Mouse (Mus musculus): ENCODE results near the gene Zfp354a.
A peak's percentile ranks its signal among the peaks of the same experiment; 100 is the strongest.
"Not testable (repeated sequence)": the region's sequence is repeated elsewhere in the genome, so short reads cannot be mapped to it uniquely, and the experiment has no call there.

Gene Zfp354a

DNA sequence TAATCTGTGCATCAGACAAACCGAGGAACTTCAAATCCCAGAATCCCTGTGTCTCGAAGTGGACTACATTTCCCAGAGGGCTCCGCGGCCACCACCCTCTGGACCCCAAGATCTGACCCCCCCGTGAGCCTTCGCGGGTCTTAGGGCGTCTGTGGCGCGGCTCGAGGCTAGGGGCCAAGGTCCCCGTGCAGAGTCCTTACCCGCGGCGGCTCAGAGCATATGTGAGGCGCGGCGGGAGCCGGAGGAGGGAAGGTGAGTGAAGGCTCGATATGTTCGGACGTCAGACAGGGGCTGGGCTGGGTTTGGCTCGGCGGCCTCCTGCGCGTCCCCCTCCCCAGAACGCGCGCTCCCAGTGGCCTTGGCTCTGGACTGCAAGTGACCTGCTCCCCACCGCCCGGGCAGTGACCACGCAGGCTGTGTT is at the start of gene Zfp354a:
Gene Zfp354a, plus strand, starts transcription at position 107 of the 421 bp plus-strand sequence.
- peak; percentile 25 for DNase-seq

DNA sequence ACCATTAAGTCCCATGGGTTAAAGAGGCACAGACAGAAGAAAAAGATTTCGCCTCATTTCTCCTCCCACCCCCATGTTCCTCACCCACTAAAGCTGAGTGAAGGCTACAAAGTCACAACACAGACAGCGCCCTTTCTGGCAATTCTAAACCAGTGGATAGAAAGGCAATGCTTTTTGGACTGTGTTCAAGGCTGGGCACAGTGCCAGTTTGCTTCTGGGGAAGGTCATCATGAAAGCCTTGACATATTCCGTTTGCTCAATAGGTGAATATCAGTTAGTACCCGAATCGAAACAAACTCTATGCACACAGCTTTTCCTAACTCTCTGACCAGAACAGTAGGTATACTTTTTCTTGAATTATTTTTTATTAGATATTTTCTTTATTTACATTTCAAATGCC is 47.2 kb upstream of the Zfp354a start:
- DNase-seq: no peak

DNA sequence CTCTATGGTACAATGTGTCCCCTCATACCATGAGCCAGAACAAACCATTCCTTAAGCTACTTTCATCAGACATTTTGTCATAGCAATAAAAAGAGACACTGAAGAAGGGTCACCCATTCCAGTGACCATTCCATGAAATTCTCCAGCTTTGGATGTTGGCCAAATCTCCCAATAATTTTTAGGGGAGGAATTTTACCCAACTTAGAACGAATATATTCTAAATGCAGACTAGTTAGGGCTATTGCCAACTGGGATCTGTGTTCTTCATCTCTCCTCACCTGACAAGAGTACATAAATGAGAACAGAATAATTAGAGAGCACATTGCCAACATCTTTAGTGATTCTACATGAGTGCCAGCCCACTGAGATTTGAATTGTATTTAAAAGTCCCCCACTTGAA is 45.1 kb upstream of the Zfp354a start, which contains the start of gene Olfr54:
Gene Olfr54, plus strand, starts transcription at position 301 of the 400 bp plus-strand sequence.
- no peak for DNase-seq

DNA sequence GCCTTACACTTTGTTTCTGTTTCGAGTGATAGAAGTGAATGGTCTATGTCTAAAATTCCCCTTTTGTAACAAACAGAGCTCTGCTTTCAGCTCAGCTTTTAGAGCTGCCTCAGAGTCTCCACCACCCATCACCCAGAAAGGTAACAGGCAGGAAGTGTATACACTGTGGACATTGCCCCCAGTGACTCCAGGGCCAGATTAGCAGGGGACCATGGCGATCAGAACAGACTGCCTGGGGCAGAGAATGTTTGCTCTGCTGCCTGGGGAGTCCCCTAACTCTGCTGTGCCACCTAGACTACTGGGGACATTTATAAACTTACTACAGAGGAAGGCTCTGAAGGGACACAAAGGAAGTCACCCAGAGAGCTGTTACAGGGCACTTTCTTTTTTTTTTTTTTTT is 42.7 kb upstream of the Zfp354a start:
- no peak for DNase-seq

- DNase-seq: not testable (repeated sequence)
Observed at GRCm38 (mm10) chr11:51026811-51027210, 32.2 kb upstream of the Zfp354a start.

DNA sequence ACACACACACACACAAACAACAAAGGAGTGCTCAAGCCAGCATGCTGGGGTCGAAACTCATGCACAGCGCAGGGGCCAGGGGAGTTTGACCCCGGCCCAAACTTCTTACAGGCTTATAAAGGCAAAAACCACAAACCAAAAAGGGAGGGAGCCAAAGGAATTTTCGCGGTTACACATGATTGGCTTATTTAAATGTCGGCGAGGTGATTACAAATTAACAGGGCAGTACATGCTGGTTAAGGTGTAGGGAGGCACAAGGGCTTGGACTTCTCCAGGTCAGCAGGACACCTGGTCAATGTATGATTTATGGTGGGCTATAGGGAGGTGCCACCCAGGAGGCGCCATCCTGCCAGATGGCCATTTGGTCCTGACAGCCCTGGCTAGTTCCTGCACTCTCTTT is 29.7 kb upstream of the Zfp354a start:
- DNase-seq: not testable (repeated sequence)

DNA sequence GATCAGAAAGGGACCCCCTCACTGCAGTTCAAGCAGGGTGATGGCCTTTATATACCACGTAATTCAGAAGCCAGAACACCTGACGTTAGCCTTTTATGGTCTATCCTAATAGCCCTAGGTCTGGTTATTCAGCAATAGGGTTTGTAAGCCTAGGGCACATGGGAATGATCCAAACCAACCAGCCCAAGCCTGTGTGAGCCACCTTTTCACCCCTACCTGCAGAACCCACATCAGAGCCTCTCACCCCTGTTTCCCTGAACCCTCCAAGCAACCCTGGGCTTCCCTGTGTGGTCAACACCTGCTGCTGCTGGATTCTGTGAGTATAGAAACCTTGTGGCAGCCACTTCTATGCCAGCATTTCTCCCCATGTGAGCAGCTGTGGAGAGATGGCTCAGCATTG is 28.8 kb upstream of the Zfp354a start:
- no peak for DNase-seq

- peak; percentile 29 for DNase-seq
Observed at GRCm38 (mm10) chr11:51032851-51033250, 26.2 kb upstream of the Zfp354a start.

- DNase-seq: not testable (repeated sequence)
Observed at GRCm38 (mm10) chr11:51034141-51034540, 24.9 kb upstream of the Zfp354a start.

GRCm38 (mm10) chr11:51035951-51036350 is 23.1 kb upstream of the Zfp354a start:
- DNase-seq: no peak

DNA sequence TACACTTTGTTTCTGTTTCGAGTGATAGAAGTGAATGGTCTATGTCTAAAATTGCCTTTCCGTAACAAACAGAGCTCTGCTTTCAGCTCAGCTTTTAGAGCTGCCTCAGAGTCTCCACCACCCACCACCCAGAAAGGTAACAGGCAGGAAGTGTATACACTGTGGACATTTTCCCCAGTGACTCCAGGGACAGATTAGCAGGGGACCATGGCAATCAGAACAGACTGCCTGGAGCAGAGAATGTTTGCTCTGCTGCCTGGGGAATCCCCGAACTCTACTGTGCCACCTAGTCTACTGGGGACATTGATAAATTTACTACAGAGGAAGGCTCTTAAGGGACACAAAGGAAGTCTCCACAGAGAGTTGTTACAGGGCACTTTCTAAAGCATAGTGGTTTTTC is 14.3 kb upstream of the Zfp354a start:
- not testable (repeated sequence) for DNase-seq

GRCm38 (mm10) chr11:51047809-51048208 is 11.2 kb upstream of the Zfp354a start, which contains the start of gene Olfr1375:
Olfr1375 (plus strand) TSS chr11:51048109.
- not testable (repeated sequence) for DNase-seq

DNA sequence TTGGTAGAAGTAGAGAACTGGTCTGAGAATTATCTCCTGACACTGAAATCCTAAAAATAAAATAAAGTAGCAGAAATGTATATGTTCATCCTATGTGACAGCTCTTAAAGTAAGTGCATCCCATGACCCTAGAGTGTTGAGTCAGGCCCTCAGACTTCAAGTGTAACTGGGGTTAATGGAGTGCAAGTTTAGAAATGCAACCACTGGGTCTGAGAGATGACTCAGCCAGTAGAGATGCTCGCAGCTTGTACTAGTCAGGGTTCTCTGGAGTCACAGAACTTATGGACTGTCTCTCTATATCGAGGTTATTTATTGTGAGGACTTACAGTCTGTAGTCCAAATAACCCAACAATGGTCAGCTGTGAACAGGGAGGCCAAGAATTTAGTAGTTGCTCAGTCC is 7.4 kb upstream of the Zfp354a start:
- DNase-seq: no peak

DNA sequence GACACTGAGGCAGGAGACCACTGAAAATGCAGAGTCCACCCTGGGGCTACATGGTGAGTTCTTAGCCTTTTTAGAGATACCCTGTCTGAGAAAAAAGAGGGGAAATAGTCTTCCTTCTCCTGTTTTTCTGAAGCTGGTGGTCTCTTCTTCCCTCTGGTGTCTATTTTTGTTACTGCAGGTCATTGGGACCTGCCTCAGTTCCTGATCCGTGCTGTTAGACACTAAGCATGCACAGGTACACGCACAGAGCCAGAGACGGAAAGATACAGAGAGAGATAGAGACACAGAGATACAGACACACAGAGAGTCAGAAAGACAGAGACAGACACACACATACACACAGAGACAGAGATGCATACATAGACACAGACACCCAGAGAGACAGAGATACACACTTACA is 5.8 kb upstream of the Zfp354a start:
- no peak for DNase-seq

DNA sequence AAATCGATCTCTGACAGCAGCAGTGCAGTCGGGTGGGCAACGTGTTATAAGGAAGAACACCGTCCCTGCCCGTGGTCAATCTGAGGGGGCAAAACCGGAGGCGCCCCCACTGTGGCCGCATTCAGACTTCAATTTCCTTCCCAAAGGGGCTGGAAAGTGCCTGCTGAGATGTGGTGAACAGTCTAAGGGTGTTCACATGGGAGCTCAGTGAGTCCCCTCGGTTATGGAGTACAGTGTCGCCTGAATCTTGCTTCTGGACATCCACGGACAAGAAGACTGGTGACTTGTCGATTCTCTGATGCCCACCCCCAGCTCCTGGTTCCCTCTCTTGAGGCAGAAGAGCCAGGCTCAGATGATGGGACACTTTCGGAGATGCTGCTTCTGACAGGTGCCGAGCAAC is 583 bp downstream of the Zfp354a start:
- no peak for DNase-seq

- no peak for DNase-seq
Observed at GRCm38 (mm10) chr11:51060981-51061380, 1.9 kb downstream of the Zfp354a start.

GRCm38 (mm10) chr11:51063276-51063675 is 4.2 kb downstream of the Zfp354a start:
- no peak for DNase-seq

DNA sequence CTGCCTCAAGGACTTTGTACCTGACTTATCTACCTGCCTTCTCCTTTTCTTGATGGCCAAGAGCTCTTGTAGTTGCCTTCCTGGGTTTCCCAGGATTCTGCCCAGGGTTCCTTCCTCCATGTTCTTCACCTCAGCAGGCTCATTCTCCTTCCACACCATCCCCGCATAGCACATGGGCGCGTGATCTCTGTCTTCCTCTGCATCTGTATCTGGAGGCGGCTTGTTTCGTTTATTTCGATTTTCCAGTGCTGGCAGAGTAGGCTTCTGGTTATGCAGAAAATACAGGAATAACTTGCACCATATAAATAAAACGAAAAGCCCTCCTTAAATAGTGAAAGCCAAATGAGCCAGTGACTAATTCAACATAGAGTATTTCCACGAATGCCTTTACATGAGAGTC is 4.8 kb downstream of the Zfp354a start:
- no peak for DNase-seq

DNA sequence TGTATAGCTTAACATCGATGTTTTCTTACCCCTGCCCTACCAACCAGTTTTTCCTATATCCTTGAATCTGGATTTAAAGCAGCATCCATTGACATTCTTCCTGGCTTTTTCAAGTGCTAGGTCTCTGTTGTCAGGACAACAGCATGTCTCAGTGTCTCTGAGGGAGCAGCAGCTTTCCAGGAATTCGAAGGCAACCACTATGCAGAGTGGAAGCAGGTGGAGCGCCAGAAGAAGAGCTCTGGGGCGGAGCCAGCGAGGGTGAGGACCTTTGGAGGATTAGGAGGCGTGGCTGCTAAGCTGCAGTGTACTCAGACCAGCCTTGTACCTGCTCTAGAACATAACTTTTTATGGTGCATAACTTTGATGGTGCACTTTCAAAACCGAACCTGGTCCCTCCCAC is 25.5 kb downstream of the Zfp354a start:
- DNase-seq: no peak

GRCm38 (mm10) chr11:51085269-51085668 is 26.2 kb downstream of the Zfp354a start:
- DNase-seq: no peak

GRCm38 (mm10) chr11:51107261-51107660 is 48.2 kb downstream of the Zfp354a start:
- no peak for DNase-seq

GRCm38 (mm10) chr11:51110621-51111020 is 51.6 kb downstream of the Zfp354a start:
- no peak for DNase-seq
